Mouse (Mus musculus): ENCODE measurements around the gene Nlrc4. TPM values are rescaled to one million over a fixed set of nuclear protein-coding genes. Genes with fewer than 3 reads are reported as not detected.

The Nlrc4 gene
- polyA plus RNA-seq, 1 experiment, result not detected

- TF ChIP-seq CTCF (IDR thresholded peaks at IDR 0.05; ENCODE audit: borderline replicate concordance, insufficient read depth, low read length) (no peak), POLR2A (IDR thresholded peaks at IDR 0.05; ENCODE audit: low read depth, low read length) (peak; percentile 44; the same call in 1 of the 2 replicates)
- peaks cover 15% of the 10 kb centered on the region; the same call in 1 of the 2 replicates for H3K4me1 ChIP-seq (ENCODE audit: control insufficient read depth, insufficient read depth, low read length)
- H3K4me3 ChIP-seq (ENCODE audit: insufficient read depth, low read length), result no peak overlapping the region
- peak overlapping the region; percentile 82 for H3K27ac ChIP-seq (ENCODE audit: insufficient read depth, low read length)
These were observed 56.3 kb downstream of the Nlrc4 start for GRCm38 (mm10) chr17:74402486-74403222.

GRCm38 (mm10) chr17:74397173-74397572, 61.8 kb downstream of the Nlrc4 start:
- Histone ChIP-seq H3K27ac (ENCODE audit: insufficient read depth, low read length) (no peak overlapping the region), H3K4me3 (ENCODE audit: insufficient read depth, low read length) (peak overlapping the region; percentile 97; the same call in 1 of the 2 replicates), H3K4me1 (ENCODE audit: control insufficient read depth, insufficient read depth, low read length) (peaks cover 6% of the 10 kb centered on the region; the same call in 1 of the 2 replicates)
- TF ChIP-seq CTCF (IDR thresholded peaks at IDR 0.05; ENCODE audit: borderline replicate concordance, insufficient read depth, low read length) (no peak), POLR2A (IDR thresholded peaks at IDR 0.05; ENCODE audit: low read depth, low read length) (no peak)

- Histone ChIP-seq H3K27ac (ENCODE audit: insufficient read depth, low read length) (no peak overlapping the region), H3K4me3 (ENCODE audit: insufficient read depth, low read length) (peak overlapping the region; percentile 97), H3K4me1 (ENCODE audit: control insufficient read depth, insufficient read depth, low read length) (peaks cover 2% of the 10 kb centered on the region; the same call in 1 of the 2 replicates)
- TF ChIP-seq POLR2A (IDR thresholded peaks at IDR 0.05; ENCODE audit: low read depth, low read length) (no peak), CTCF (IDR thresholded peaks at IDR 0.05; ENCODE audit: borderline replicate concordance, insufficient read depth, low read length) (no peak)
These were observed 62.2 kb downstream of the Nlrc4 start for GRCm38 (mm10) chr17:74396766-74397165.

DNA sequence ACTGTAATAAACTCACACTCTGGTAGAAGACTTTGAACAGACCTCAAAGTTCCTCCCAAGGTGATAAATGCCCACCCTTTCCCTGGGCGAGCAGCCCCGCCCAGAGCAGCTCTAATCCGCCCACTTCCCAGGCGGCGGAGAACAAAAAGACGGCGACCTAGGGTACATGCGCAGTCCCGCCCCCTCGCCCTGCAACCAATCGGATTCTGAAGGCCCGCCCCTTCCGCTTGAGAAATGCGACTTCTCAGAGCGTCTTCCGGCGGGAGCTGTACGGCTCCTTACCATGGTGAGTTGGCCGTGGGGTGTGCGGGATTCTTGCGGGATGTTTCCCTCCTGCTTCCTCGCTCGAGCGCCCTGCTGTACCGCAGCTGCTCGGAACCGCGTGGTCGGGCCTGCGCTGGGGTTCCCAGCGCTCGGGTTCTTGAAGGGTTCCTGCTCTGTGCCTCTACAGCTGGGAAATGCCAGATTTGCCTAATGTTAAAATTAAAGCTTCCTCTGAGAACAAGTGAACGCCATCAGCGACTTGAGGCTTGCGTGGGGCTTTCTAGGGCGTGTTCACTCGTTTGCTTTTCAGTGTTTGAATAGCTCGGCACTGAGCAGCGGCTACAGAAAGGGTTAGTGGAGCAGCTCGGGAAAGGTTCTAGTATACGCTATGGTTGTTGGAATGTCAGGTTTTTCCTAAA, 63.4 kb downstream of the Nlrc4 start, which contains the start of gene Slc30a6:
Slc30a6 (plus strand) TSS at position 226 of the 683 bp plus-strand sequence.
- Histone ChIP-seq H3K4me1 (ENCODE audit: control insufficient read depth, insufficient read depth, low read length) (no peaks in the 10 kb centered on the region; the same call in 1 of the 2 replicates), H3K27ac (ENCODE audit: insufficient read depth, low read length) (peak within 1 kb of the TSS; percentile 81), H3K4me3 (ENCODE audit: insufficient read depth, low read length) (peak within 1 kb of the TSS; percentile 97)
- TF ChIP-seq CTCF (IDR thresholded peaks at IDR 0.05; ENCODE audit: borderline replicate concordance, insufficient read depth, low read length) (no peak), POLR2A (IDR thresholded peaks at IDR 0.05; ENCODE audit: low read depth, low read length) (peak; percentile 95)

DNA sequence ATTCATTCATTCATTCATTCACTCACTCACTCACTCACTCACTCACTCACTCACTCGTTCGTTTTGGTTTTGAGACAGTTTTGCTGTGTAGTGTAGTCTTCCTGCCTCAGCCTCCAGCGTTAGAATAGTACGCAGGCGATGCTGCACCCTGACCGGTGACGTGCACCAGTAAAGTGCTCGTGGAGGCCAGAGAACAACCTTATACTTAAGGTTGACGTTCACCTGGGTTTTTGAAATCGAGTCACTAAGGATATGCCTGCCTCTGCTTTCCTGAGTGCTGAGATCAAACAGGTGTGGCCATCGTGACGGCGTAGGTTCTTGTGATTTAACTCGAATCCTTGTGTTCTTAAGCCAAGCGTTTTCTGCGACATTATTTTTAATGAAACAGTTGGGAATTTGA, 64.1 kb downstream of the Nlrc4 start:
- Histone ChIP-seq H3K4me3 (ENCODE audit: insufficient read depth, low read length) (peak overlapping the region; percentile 36), H3K27ac (ENCODE audit: insufficient read depth, low read length) (0 out of 2 replicates have a peak overlapping the region, but pooled peaks have one; percentile 9), H3K4me1 (ENCODE audit: control insufficient read depth, insufficient read depth, low read length) (no peaks in the 10 kb centered on the region)
- TF ChIP-seq POLR2A (IDR thresholded peaks at IDR 0.05; ENCODE audit: low read depth, low read length) (no peak; the same call in 1 of the 2 replicates), CTCF (IDR thresholded peaks at IDR 0.05; ENCODE audit: borderline replicate concordance, insufficient read depth, low read length) (no peak)

- no peaks in the 10 kb centered on the region for H3K4me1 ChIP-seq (ENCODE audit: control insufficient read depth, insufficient read depth, low read length)
- no peak overlapping the region for H3K4me3 ChIP-seq (ENCODE audit: insufficient read depth, low read length)
- H3K27ac ChIP-seq (ENCODE audit: insufficient read depth, low read length), result no peak overlapping the region
- TF ChIP-seq CTCF (IDR thresholded peaks at IDR 0.05; ENCODE audit: borderline replicate concordance, insufficient read depth, low read length) (no peak), POLR2A (IDR thresholded peaks at IDR 0.05; ENCODE audit: low read depth, low read length) (no peak)
These were observed 64.6 kb downstream of the Nlrc4 start for GRCm38 (mm10) chr17:74394381-74394780.

DNA sequence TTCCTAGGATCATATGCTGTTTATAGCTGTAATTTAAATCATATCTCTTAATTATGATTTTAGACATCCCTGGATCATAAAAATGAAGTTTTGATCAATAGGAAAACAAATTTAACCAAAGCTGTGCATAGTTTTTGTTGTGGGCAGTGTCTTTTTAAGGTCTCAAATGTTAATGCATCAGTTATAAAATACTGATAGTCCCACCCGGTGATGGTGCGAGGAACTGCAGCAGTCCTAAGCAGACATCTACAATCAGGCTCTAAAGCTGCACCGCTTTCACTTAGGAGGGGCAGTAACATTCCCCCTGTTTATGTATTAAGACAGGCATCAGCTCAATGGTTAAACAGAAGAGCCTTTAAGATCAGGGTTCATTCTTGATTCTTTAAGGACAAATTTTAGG, 69.1 kb downstream of the Nlrc4 start:
- TF ChIP-seq POLR2A (IDR thresholded peaks at IDR 0.05; ENCODE audit: low read depth, low read length) (no peak), CTCF (IDR thresholded peaks at IDR 0.05; ENCODE audit: borderline replicate concordance, insufficient read depth, low read length) (no peak)
- Histone ChIP-seq H3K4me1 (ENCODE audit: control insufficient read depth, insufficient read depth, low read length) (no peaks in the 10 kb centered on the region), H3K27ac (ENCODE audit: insufficient read depth, low read length) (no peak overlapping the region), H3K4me3 (ENCODE audit: insufficient read depth, low read length) (no peak overlapping the region)

GRCm38 (mm10) chr17:74386657-74387056, 72.3 kb downstream of the Nlrc4 start:
- Histone ChIP-seq H3K4me1 (ENCODE audit: control insufficient read depth, insufficient read depth, low read length) (no peaks in the 10 kb centered on the region), H3K4me3 (ENCODE audit: insufficient read depth, low read length) (no peak overlapping the region), H3K27ac (ENCODE audit: insufficient read depth, low read length) (no peak overlapping the region)
- TF ChIP-seq CTCF (IDR thresholded peaks at IDR 0.05; ENCODE audit: borderline replicate concordance, insufficient read depth, low read length) (no peak), POLR2A (IDR thresholded peaks at IDR 0.05; ENCODE audit: low read depth, low read length) (no peak)

GRCm38 (mm10) chr17:74376916-74377315, 82.0 kb downstream of the Nlrc4 start:
- H3K27ac ChIP-seq (ENCODE audit: insufficient read depth, low read length), result no peak overlapping the region
- no peak for TF ChIP-seq CTCF (IDR thresholded peaks at IDR 0.05; ENCODE audit: borderline replicate concordance, insufficient read depth, low read length)
- TF ChIP-seq POLR2A (IDR thresholded peaks at IDR 0.05; ENCODE audit: low read depth, low read length), result no peak
- H3K4me1 ChIP-seq (ENCODE audit: control insufficient read depth, insufficient read depth, low read length), result no peaks in the 10 kb centered on the region
- no peak overlapping the region for H3K4me3 ChIP-seq (ENCODE audit: insufficient read depth, low read length)

Other genes starting within 250 kb of the Nlrc4 start
- gene Memo1, start 163.6 kb downstream of the Nlrc4 start, polyA plus RNA-seq (2011; ENCODE audit: insufficient read length, low read depth, missing spikeins), result 111 and 114 TPM in 2 replicates
- gene Dpy30, start 135.2 kb downstream of the Nlrc4 start, polyA plus RNA-seq (2011; ENCODE audit: insufficient read length, low read depth, missing spikeins), result 62.6 and 66.2 TPM in 2 replicates
- gene Spast, start 120.2 kb downstream of the Nlrc4 start, polyA plus RNA-seq (2011; ENCODE audit: insufficient read length, low read depth, missing spikeins), result 25.2 and 32.6 TPM in 2 replicates
- 43.5 and 45.9 TPM in 2 replicates for gene Slc30a6, start 63.5 kb downstream of the Nlrc4 start, polyA plus RNA-seq (2011; ENCODE audit: insufficient read length, low read depth, missing spikeins)
- 161 and 164 TPM in 2 replicates for gene Yipf4, start 30.4 kb upstream of the Nlrc4 start, polyA plus RNA-seq (2011; ENCODE audit: insufficient read length, low read depth, missing spikeins)
- gene Birc6, start 69.2 kb upstream of the Nlrc4 start, polyA plus RNA-seq (2011; ENCODE audit: insufficient read length, low read depth, missing spikeins), result 97.3 and 106 TPM in 2 replicates

All from embryonic fibroblast, embryonic 13.5 days (primary cell).